Mouse (Mus musculus) adrenal gland, postnatal 10 days (tissue): Measurements from ENCODE around the gene Def8. TPM values are rescaled to one million over a fixed set of nuclear protein-coding genes. Genes with fewer than 3 reads are reported as not detected.
A peak's percentile ranks its signal among the peaks of the same experiment; 100 is the strongest.

ENCODE experiments used
- DNase-seq: peaks from one replicate; pipeline ENCODE4 v3.0.0; 2021; ENCODE audit warnings: mixed read lengths
- long read RNA-seq, 2 experiments: library from polyadenylated mRNA; stranded (forward); transcript quantifications; one replicate each; pipeline ENCODE4 v2.0.0; 2021
- total RNA-seq, 2 experiments: library from RNA; stranded (reverse); gene quantifications; 2 replicates each; pipeline ENCODE4 v1.2.3; 2021

Def8 gene
- 10 to 100 TPM; 33.2 to 40.3 TPM for total RNA-seq
- long read RNA-seq, experiment 1, transcript Def8-202 (12 exons, 3,127 nt): major isoform, 14 of 26 reads
- long read RNA-seq, experiment 1, partial matches to known transcripts: 8 of 26 reads
- long read RNA-seq, experiment 1, other reads (novel, unspliced or antisense): 3 of 26 reads
- long read RNA-seq, experiment 2, transcript Def8-201 (13 exons, 3,214 nt): minor isoform, 7 of 45 reads
- long read RNA-seq, experiment 2, transcript Def8-202 (12 exons, 3,127 nt): major isoform, 26 of 45 reads
- long read RNA-seq, experiment 2, partial matches to known transcripts: 3 of 45 reads
- long read RNA-seq, experiment 2, other reads (novel, unspliced or antisense): 7 of 45 reads

- DNase-seq: no peak
Measured at GRCm38 (mm10) chr8:123423441-123423840, at the start of gene Def8. TSS of gene Def8 (plus strand) at chr8:123423527.

- peak; percentile 98 for DNase-seq
Measured at GRCm38 (mm10) chr8:123374239-123374578, 49.1 kb upstream of the Def8 start.

GRCm38 (mm10) chr8:123375701-123376100 is 47.6 kb upstream of the Def8 start:
- DNase-seq: no peak

GRCm38 (mm10) chr8:123376106-123376505 is 47.2 kb upstream of the Def8 start:
- no peak for DNase-seq

GRCm38 (mm10) chr8:123381711-123382110 is 41.6 kb upstream of the Def8 start:
- no peak for DNase-seq

- DNase-seq: no peak
Measured at GRCm38 (mm10) chr8:123382516-123382915, 40.8 kb upstream of the Def8 start.

GRCm38 (mm10) chr8:123384883-123385540 is 38.3 kb upstream of the Def8 start:
- DNase-seq: peak; percentile 51

GRCm38 (mm10) chr8:123387041-123387440 is 36.3 kb upstream of the Def8 start:
- DNase-seq: peak; percentile 49

- DNase-seq: no peak
Measured at GRCm38 (mm10) chr8:123387801-123388200, 35.5 kb upstream of the Def8 start.

- no peak for DNase-seq
Measured at GRCm38 (mm10) chr8:123389026-123389425, 34.3 kb upstream of the Def8 start.

GRCm38 (mm10) chr8:123398308-123398707 is 25.0 kb upstream of the Def8 start:
- no peak for DNase-seq

- no peak for DNase-seq
Measured at GRCm38 (mm10) chr8:123401936-123402335, 21.4 kb upstream of the Def8 start.

GRCm38 (mm10) chr8:123402730-123403326 is 20.5 kb upstream of the Def8 start:
- no peak for DNase-seq

GRCm38 (mm10) chr8:123404521-123404920 is 18.8 kb upstream of the Def8 start:
- DNase-seq: no peak

GRCm38 (mm10) chr8:123406786-123407185 is 16.5 kb upstream of the Def8 start, which contains the start of gene Mc1r:
TSS of gene Mc1r (plus strand) at chr8:123407107.
- peak; percentile 78 for DNase-seq

- no peak for DNase-seq
Measured at GRCm38 (mm10) chr8:123407612-123408011, 15.7 kb upstream of the Def8 start.

- DNase-seq: peak; percentile 75
Measured at GRCm38 (mm10) chr8:123408586-123409544, 14.5 kb upstream of the Def8 start.

- peak; percentile 63 for DNase-seq
Measured at GRCm38 (mm10) chr8:123410049-123410587, 13.2 kb upstream of the Def8 start.

- DNase-seq: no peak
Measured at GRCm38 (mm10) chr8:123410788-123411187, 12.5 kb upstream of the Def8 start.

- DNase-seq: peak; percentile 69
Measured at GRCm38 (mm10) chr8:123411246-123411645, 12.1 kb upstream of the Def8 start, which contains the start of gene Tubb3. TSS of gene Tubb3 (plus strand) at chr8:123411424.

GRCm38 (mm10) chr8:123411781-123412327 is 11.5 kb upstream of the Def8 start:
- DNase-seq: no peak
